Mouse (Mus musculus) thymus, adult 2 months (tissue): ENCODE results near the gene Scgb3a1.

Experiments
- CTCF ChIP-seq: fragments of 200-500 bp; IDR thresholded peaks from 2 replicates; pipeline ENCODE4 v1.5.1; 2012; ENCODE audit warnings: mild to moderate bottlenecking, control low read depth, low read length, moderate library complexity, borderline replicate concordance; ENCODE audit not compliant: control insufficient read depth, poor library complexity, insufficient read depth; ENCODE audit errors: extremely low read depth
- POLR2A ChIP-seq: fragments of 200-500 bp; IDR thresholded peaks from 2 replicates; pipeline ENCODE4 v1.6.1; 2012; ENCODE audit warnings: mild to moderate bottlenecking, low read length, control low read depth, moderate library complexity; ENCODE audit not compliant: control insufficient read depth, poor library complexity, insufficient read depth; ENCODE audit errors: extremely low read depth

DNA sequence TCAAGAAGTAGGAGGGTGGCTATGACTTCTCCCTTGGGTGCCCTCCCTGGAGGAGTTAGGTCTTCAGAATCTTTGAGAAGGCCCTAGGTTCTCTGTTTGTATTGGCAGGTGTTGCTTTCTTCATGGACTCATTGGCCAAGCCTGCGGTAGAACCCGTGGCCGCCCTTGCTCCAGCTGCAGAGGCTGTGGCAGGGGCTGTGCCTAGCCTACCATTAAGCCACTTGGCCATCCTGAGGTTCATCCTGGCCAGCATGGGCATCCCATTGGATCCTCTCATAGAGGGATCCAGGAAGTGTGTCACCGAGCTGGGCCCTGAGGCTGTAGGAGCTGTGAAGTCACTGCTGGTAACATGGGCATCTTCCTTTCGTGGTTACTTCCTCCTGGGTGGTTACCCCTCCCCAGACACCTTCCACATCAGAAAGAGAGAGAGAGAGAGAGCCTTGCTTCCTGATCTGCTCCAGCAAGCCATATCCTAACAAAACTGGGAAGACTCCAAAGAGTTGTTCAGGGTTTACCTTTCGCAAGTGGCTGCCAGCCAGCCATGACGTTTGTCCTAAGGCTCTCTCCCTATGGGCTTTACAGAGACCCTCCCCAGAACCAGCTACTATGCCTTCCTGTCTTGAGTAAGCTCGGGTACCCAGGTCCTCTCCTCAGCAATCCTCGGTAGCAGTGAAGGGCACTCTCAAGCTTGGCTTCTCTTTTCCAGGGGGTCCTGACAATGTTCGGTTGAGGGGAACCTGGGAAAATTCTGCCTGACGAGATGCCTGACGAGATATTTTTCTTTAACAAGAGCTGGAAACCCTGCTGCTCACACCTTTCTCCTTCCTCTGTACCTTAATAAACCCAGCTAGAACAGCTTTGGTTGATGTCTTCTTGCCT lies 1.1 kb downstream of the Scgb3a1 start:
- TF ChIP-seq CTCF (no peak), POLR2A (no peak)
